Comparison of ENCODE assay signal across 8 mouse cellular contexts in genomic region chr4:25799051-25799475, GRCm38 (mm10). TPM values are rescaled to one million over a fixed set of nuclear protein-coding genes. Genes with fewer than 3 reads are reported as not detected.
DNase-seq lines count a peak whose midpoint lies in the region; ATAC-seq and TF ChIP-seq lines count a peak whose summit lies in the region.

No protein-coding gene starts in this region.

- H3K27me3 ChIP-seq in lung, embryonic 14.5 days (ENCODE audit: insufficient read depth, low read length) = peaks cover 6% of the 10 kb centered on the region; the same call in 1 of the 2 replicates
- H3K27me3 ChIP-seq in embryonic facial prominence, embryonic 15.5 days = peaks cover 9% of the 10 kb centered on the region
- peaks cover 29% of the 10 kb centered on the region for H3K27me3 ChIP-seq in kidney, embryonic 15.5 days
- no peaks in the 10 kb centered on the region for H3K27me3 ChIP-seq in neural tube, embryonic 14.5 days (ENCODE audit: control insufficient read depth, insufficient read depth, low read length)

- no peak overlapping the region for H3K27ac ChIP-seq in lung, embryonic 14.5 days (ENCODE audit: low read depth)
- no peak overlapping the region for H3K27ac ChIP-seq in embryonic facial prominence, embryonic 15.5 days (replicated peaks)
- H3K27ac ChIP-seq in kidney, embryonic 15.5 days = no peak overlapping the region
- peak overlapping the region; percentile 88 for H3K27ac ChIP-seq in neural tube, embryonic 14.5 days (ENCODE audit: low read depth, low read length)

- peak; percentile 41; the same call in 1 of the 2 replicates for ATAC-seq in lung, embryonic 14.5 days (ENCODE audit: insufficient read depth)
- ATAC-seq in embryonic facial prominence, embryonic 15.5 days (ENCODE audit: insufficient number of reproducible peaks, low FRiP score, low TSS enrichment, low read depth) = no peak
- 0 out of 2 replicates have a peak, but pooled peaks have one; percentile 22 for ATAC-seq in kidney, embryonic 15.5 days (replicated peaks; ENCODE audit: low FRiP score)
- peak; percentile 11; the same call in 1 of the 2 replicates for ATAC-seq in neural tube, embryonic 14.5 days (ENCODE audit: low read depth)

- H3K36me3 ChIP-seq in lung, embryonic 14.5 days (ENCODE audit: insufficient read depth) = no peaks in the 10 kb centered on the region
- no peaks in the 10 kb centered on the region for H3K36me3 ChIP-seq in embryonic facial prominence, embryonic 15.5 days
- H3K36me3 ChIP-seq in kidney, embryonic 15.5 days = no peaks in the 10 kb centered on the region
- no peaks in the 10 kb centered on the region for H3K36me3 ChIP-seq in neural tube, embryonic 14.5 days (ENCODE audit: control insufficient read depth, insufficient read depth, low read length)

- H3K4me3 ChIP-seq in lung, embryonic 14.5 days (ENCODE audit: low read depth, low read length) = peak overlapping the region; percentile 42
- peak overlapping the region; percentile 49 for H3K4me3 ChIP-seq in embryonic facial prominence, embryonic 15.5 days (replicated peaks)
- peak overlapping the region; percentile 52 for H3K4me3 ChIP-seq in kidney, embryonic 15.5 days (replicated peaks)
- peak overlapping the region; percentile 71 for H3K4me3 ChIP-seq in neural tube, embryonic 14.5 days (ENCODE audit: low read depth, low read length)

- no peaks in the 10 kb centered on the region for H3K9me3 ChIP-seq in lung, embryonic 14.5 days (ENCODE audit: low read depth, low read length)
- no peaks in the 10 kb centered on the region for H3K9me3 ChIP-seq in embryonic facial prominence, embryonic 15.5 days (replicated peaks)
- no peaks in the 10 kb centered on the region for H3K9me3 ChIP-seq in kidney, embryonic 15.5 days (replicated peaks)
- H3K9me3 ChIP-seq in neural tube, embryonic 14.5 days (ENCODE audit: control insufficient read depth, low read length) = no peaks in the 10 kb centered on the region

- TF ChIP-seq CTCF in lung, embryonic 14.5 days (IDR thresholded peaks at IDR 0.05; ENCODE audit: low read depth) = no peak

- whole genome bisulfite sequencing in lung, embryonic 14.5 days = 2% methylated on average over 7 of the region's 7 CpGs
- WGBS in embryonic facial prominence, embryonic 15.5 days = 2% methylated on average over 7 of the region's 7 CpGs
- WGBS in kidney, embryonic 15.5 days = 1% methylated on average over 7 of the region's 7 CpGs
- 1% methylated on average over 7 of the region's 7 CpGs for WGBS in neural tube, embryonic 14.5 days

- H3K4me1 ChIP-seq in lung, embryonic 14.5 days (ENCODE audit: insufficient read depth) = no peaks in the 10 kb centered on the region
- peaks cover 12% of the 10 kb centered on the region for H3K4me1 ChIP-seq in embryonic facial prominence, embryonic 15.5 days
- peaks cover 18% of the 10 kb centered on the region; the same call in 1 of the 2 replicates for H3K4me1 ChIP-seq in kidney, embryonic 15.5 days
- peaks cover 4% of the 10 kb centered on the region; the same call in 1 of the 2 replicates for H3K4me1 ChIP-seq in neural tube, embryonic 14.5 days (ENCODE audit: control insufficient read depth, insufficient read depth, low read length)

- H3K9ac ChIP-seq in lung, embryonic 14.5 days = peak overlapping the region; percentile 30; the same call in 1 of the 2 replicates
- 0 out of 2 replicates have a peak overlapping the region, but pooled peaks have one; percentile 23 for H3K9ac ChIP-seq in embryonic facial prominence, embryonic 15.5 days
- peak overlapping the region; percentile 29 for H3K9ac ChIP-seq in kidney, embryonic 15.5 days
- peak overlapping the region; percentile 84 for H3K9ac ChIP-seq in neural tube, embryonic 14.5 days (replicated peaks; ENCODE audit: low read depth, low read length)

- no peak for DNase-seq in lung, embryonic 14.5 days
- DNase-seq in lung, postnatal 14 days = no peak
- DNase-seq in adrenal gland, postnatal 25 days = no peak
- no peak for DNase-seq in layer of hippocampus, postnatal 14 days (ENCODE audit: low spot score in 2 of 2)
- no peak for DNase-seq in adrenal gland, postnatal 14 days

- H3K4me2 ChIP-seq in lung, embryonic 14.5 days = peak overlapping the region; percentile 78
- peak overlapping the region; percentile 94 for H3K4me2 ChIP-seq in embryonic facial prominence, embryonic 15.5 days (replicated peaks)
- H3K4me2 ChIP-seq in kidney, embryonic 15.5 days = peak overlapping the region; percentile 93
- H3K4me2 ChIP-seq in neural tube, embryonic 14.5 days (ENCODE audit: low read depth, low read length) = peak overlapping the region; percentile 45

RNA-seq across cellular contexts. Expression of gene Fut9, which starts 1.0 kb away (rescaled TPM):
- polyA plus RNA-seq in lung, embryonic 14.5 days (2014; fragmentation: Nextera tagmentation; extraction: Ambion mirVana) = 0.54 and 1.0 TPM in 2 replicates
- polyA plus RNA-seq in embryonic facial prominence, embryonic 15.5 days (2015; fragmentation: Nextera tagmentation; extraction: Ambion mirVana) = 0.57 and 0.79 TPM in 2 replicates
- 8.5 and 8.9 TPM in 2 replicates for polyA plus RNA-seq in kidney, embryonic 15.5 days (2015; fragmentation: Nextera tagmentation; extraction: Ambion mirVana)
- 30.1 and 42.1 TPM in 2 replicates for polyA plus RNA-seq in neural tube, embryonic 14.5 days (2014; fragmentation: Nextera tagmentation; extraction: Ambion mirVana)
- total RNA-seq in adrenal gland, postnatal 25 days (2021) = 0.27 and 0.52 TPM in 2 replicates
- 10 to 100 TPM; 43.0 to 48.9 TPM for total RNA-seq in layer of hippocampus, postnatal 14 days (2021)
- 0.15 and 0.26 TPM in 2 replicates for total RNA-seq in adrenal gland, postnatal 14 days (2021)

Comparison
In these comparisons a context has a peak if more than half of its experiments do, and no peak if none do; other contexts are left out.
1. H3K9ac ChIP-seq: peak in every context shown above with its lines; median percentile 84 in neural tube, embryonic 14.5 days; 30 in lung, embryonic 14.5 days; 29 in kidney, embryonic 15.5 days; 23 in embryonic facial prominence, embryonic 15.5 days.